Mouse (Mus musculus): ENCODE data around the gene Iqcf1. TPM values are rescaled to one million over a fixed set of nuclear protein-coding genes. Genes with fewer than 3 reads are reported as not detected.

The Iqcf1 gene
- polyA plus RNA-seq, 1 experiment from 2014 or later, result not detected

- Histone ChIP-seq H3K9ac (ENCODE audit: low read depth, low read length) (peak overlapping the region; percentile 82), H3K4me1 (ENCODE audit: control insufficient read depth, insufficient read depth, low read length) (peaks cover 64% of the 10 kb centered on the region), H3K9me3 (ENCODE audit: control insufficient read depth, low read length) (no peaks in the 10 kb centered on the region), H3K36me3 (ENCODE audit: control insufficient read depth, insufficient read depth, low read length) (peaks cover 9% of the 10 kb centered on the region; the same call in 1 of the 2 replicates), H3K27me3 (ENCODE audit: control insufficient read depth, insufficient read depth, low read length) (no peaks in the 10 kb centered on the region), H3K27ac (ENCODE audit: low read depth, low read length) (peak overlapping the region; percentile 90), H3K4me3 (ENCODE audit: low read length) (peak overlapping the region; percentile 82), H3K4me2 (replicated peaks; ENCODE audit: low read depth, low read length) (peak overlapping the region; percentile 96)
- WGBS, result 2% methylated on average over 17 of the region's 17 CpGs
- ATAC-seq (ENCODE audit: low FRiP score, low TSS enrichment), result peak; percentile 25; the same call in 1 of the 2 replicates
Measured at GRCm38 (mm10) chr9:106454888-106455681, 44.7 kb upstream of the Iqcf1 start.

DNA sequence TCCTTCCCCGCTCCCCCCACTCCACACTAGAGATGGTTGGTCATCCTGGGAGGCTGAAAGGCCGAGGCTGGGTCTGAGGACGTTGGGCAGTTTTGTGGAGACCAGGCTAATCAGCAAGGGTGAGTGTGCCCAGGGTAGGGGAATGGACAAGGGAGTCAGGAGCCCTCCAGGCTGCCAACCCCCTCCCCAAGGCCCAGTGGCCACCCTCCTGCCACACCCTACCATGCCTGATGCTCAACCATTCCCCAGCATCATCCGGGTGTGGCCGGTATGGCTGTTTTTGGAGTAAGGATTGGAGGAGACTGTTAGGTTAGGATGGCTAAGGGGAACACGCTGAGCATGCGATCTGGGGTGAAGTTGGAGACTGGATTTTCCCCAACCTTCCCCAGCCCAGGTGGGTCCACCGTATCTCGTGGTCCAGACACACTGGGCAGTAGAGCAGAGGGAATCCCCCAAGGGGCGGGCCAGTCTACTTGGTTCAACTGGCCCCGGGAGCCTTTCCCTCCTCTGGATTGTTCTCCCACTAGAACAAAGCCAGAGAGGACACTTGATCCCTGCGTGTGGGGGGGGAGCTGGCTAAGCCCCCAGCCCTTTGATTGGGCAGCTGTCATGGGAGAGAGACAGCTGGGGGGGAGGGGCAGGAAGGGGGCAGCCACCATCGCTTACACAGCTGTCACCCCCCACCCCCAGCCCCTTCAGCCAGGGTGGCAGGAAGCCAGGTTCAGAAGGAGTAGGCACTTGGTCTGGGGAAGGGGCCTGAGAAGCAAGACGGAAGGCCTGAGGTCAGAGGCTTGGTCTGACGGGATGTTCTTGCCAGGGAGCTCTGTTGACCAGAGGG, 43.2 kb upstream of the Iqcf1 start:
- peak; percentile 13 for ATAC-seq (ENCODE audit: low FRiP score, low TSS enrichment)
- peaks cover 23% of the 10 kb centered on the region for H3K36me3 ChIP-seq (ENCODE audit: control insufficient read depth, insufficient read depth, low read length)

DNA sequence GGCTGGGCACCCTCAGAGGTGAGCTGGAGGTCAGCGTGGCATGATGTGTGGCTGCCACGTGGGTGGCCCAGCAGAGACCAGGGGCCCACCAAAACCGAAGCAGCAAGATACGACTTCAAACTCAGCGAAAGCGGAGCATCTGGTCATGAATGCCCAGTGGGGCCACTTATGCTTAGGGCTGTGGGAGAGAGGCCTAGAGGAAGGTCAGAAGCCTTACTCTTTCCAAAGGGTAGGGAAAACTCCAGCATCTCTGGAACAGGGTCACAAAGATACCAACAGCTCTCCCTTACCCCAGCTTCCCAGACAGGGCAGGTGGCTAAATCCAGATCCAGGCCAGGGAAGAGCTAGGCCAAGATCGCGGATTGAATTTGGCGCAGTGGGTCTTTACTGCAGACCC, 42.6 kb upstream of the Iqcf1 start:
- no peaks in the 10 kb centered on the region for H3K27me3 ChIP-seq (ENCODE audit: control insufficient read depth, insufficient read depth, low read length)
- peak overlapping the region; percentile 90 for H3K27ac ChIP-seq (ENCODE audit: low read depth, low read length)
- no peak overlapping the region for H3K4me3 ChIP-seq (ENCODE audit: low read length)
- ATAC-seq (ENCODE audit: low FRiP score, low TSS enrichment), result no peak
- peaks cover 29% of the 10 kb centered on the region for H3K36me3 ChIP-seq (ENCODE audit: control insufficient read depth, insufficient read depth, low read length)
- H3K9me3 ChIP-seq (ENCODE audit: control insufficient read depth, low read length), result no peaks in the 10 kb centered on the region
- peak overlapping the region; percentile 96; the same call in 1 of the 2 replicates for H3K4me2 ChIP-seq (replicated peaks; ENCODE audit: low read depth, low read length)
- H3K9ac ChIP-seq (ENCODE audit: low read depth, low read length), result peak overlapping the region; percentile 82; the same call in 1 of the 2 replicates
- H3K4me1 ChIP-seq (ENCODE audit: control insufficient read depth, insufficient read depth, low read length), result peaks cover 56% of the 10 kb centered on the region
- WGBS, result 45% methylated on average over 9 of the region's 9 CpGs

More for the DNA sequence above, 43.2 kb upstream of the Iqcf1 start:
- 29% methylated on average over 15 of the region's 15 CpGs for WGBS
- H3K4me2 ChIP-seq (replicated peaks; ENCODE audit: low read depth, low read length), result peak overlapping the region; percentile 96
- peaks cover 60% of the 10 kb centered on the region for H3K4me1 ChIP-seq (ENCODE audit: control insufficient read depth, insufficient read depth, low read length)
- peak overlapping the region; percentile 82 for H3K4me3 ChIP-seq (ENCODE audit: low read length)
- H3K27me3 ChIP-seq (ENCODE audit: control insufficient read depth, insufficient read depth, low read length), result no peaks in the 10 kb centered on the region
- H3K9me3 ChIP-seq (ENCODE audit: control insufficient read depth, low read length), result no peaks in the 10 kb centered on the region
- H3K9ac ChIP-seq (ENCODE audit: low read depth, low read length), result peak overlapping the region; percentile 82
- peak overlapping the region; percentile 90 for H3K27ac ChIP-seq (ENCODE audit: low read depth, low read length)

- no peak overlapping the region for H3K27ac ChIP-seq (ENCODE audit: low read depth, low read length)
- no peak overlapping the region for H3K9ac ChIP-seq (ENCODE audit: low read depth, low read length)
- peaks cover 34% of the 10 kb centered on the region for H3K36me3 ChIP-seq (ENCODE audit: control insufficient read depth, insufficient read depth, low read length)
- WGBS, result 70% methylated on average over 5 of the region's 5 CpGs
- ATAC-seq (ENCODE audit: low FRiP score, low TSS enrichment), result no peak
- no peaks in the 10 kb centered on the region for H3K9me3 ChIP-seq (ENCODE audit: control insufficient read depth, low read length)
- H3K4me3 ChIP-seq (ENCODE audit: low read length), result no peak overlapping the region
- no peak overlapping the region for H3K4me2 ChIP-seq (replicated peaks; ENCODE audit: low read depth, low read length)
- no peaks in the 10 kb centered on the region for H3K27me3 ChIP-seq (ENCODE audit: control insufficient read depth, insufficient read depth, low read length)
- peaks cover 49% of the 10 kb centered on the region for H3K4me1 ChIP-seq (ENCODE audit: control insufficient read depth, insufficient read depth, low read length)
Measured at GRCm38 (mm10) chr9:106457920-106458319, 41.8 kb upstream of the Iqcf1 start.

DNA sequence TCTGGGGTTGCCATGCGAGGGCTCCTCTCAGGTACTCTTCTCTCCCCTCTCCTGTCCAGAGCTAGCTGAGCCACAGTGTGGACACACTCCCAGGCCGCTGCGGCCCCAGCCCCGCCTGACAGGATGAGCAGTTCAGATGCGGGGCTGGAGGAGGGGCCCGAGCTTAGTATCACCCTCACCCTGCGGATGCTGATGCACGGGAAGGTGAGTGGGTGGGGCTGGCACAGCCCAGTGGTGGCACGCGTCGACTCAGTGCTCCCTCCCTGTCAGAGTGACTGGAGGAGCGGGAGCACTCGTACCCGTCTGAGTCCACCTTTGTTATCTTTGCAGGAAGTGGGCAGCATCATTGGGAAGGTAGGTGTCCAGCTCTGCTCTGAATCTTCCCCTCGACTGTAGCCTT, 39.8 kb upstream of the Iqcf1 start:
- peak overlapping the region; percentile 15; the same call in 1 of the 2 replicates for H3K4me2 ChIP-seq (replicated peaks; ENCODE audit: low read depth, low read length)

GRCm38 (mm10) chr9:106460401-106461025, 39.3 kb upstream of the Iqcf1 start:
- Histone ChIP-seq H3K4me3 (ENCODE audit: low read length) (no peak overlapping the region), H3K27ac (ENCODE audit: low read depth, low read length) (peak overlapping the region; percentile 52; the same call in 1 of the 2 replicates), H3K27me3 (ENCODE audit: control insufficient read depth, insufficient read depth, low read length) (no peaks in the 10 kb centered on the region), H3K9me3 (ENCODE audit: control insufficient read depth, low read length) (no peaks in the 10 kb centered on the region), H3K9ac (ENCODE audit: low read depth, low read length) (peak overlapping the region; percentile 28; the same call in 1 of the 2 replicates), H3K4me1 (ENCODE audit: control insufficient read depth, insufficient read depth, low read length) (peaks cover 44% of the 10 kb centered on the region), H3K4me2 (replicated peaks; ENCODE audit: low read depth, low read length) (no peak overlapping the region; the same call in 1 of the 2 replicates), H3K36me3 (ENCODE audit: control insufficient read depth, insufficient read depth, low read length) (peaks cover 43% of the 10 kb centered on the region)
- 0 out of 2 replicates have a peak, but pooled peaks have one; percentile 3 for ATAC-seq (ENCODE audit: low FRiP score, low TSS enrichment)
- 45% methylated on average over 18 of the region's 18 CpGs for WGBS

More for the DNA sequence above, 39.8 kb upstream of the Iqcf1 start:
- Histone ChIP-seq H3K27ac (ENCODE audit: low read depth, low read length) (peak overlapping the region; percentile 52; the same call in 1 of the 2 replicates), H3K4me3 (ENCODE audit: low read length) (no peak overlapping the region), H3K9me3 (ENCODE audit: control insufficient read depth, low read length) (no peaks in the 10 kb centered on the region), H3K36me3 (ENCODE audit: control insufficient read depth, insufficient read depth, low read length) (peaks cover 43% of the 10 kb centered on the region), H3K27me3 (ENCODE audit: control insufficient read depth, insufficient read depth, low read length) (no peaks in the 10 kb centered on the region), H3K9ac (ENCODE audit: low read depth, low read length) (peak overlapping the region; percentile 28; the same call in 1 of the 2 replicates), H3K4me1 (ENCODE audit: control insufficient read depth, insufficient read depth, low read length) (peaks cover 44% of the 10 kb centered on the region)
- WGBS, result 43% methylated on average over 15 of the region's 15 CpGs
- no peak for ATAC-seq (ENCODE audit: low FRiP score, low TSS enrichment)

GRCm38 (mm10) chr9:106461026-106461415, 38.7 kb upstream of the Iqcf1 start:
- no peak for ATAC-seq (ENCODE audit: low FRiP score, low TSS enrichment)
- Histone ChIP-seq H3K4me3 (ENCODE audit: low read length) (no peak overlapping the region), H3K9ac (ENCODE audit: low read depth, low read length) (no peak overlapping the region), H3K27me3 (ENCODE audit: control insufficient read depth, insufficient read depth, low read length) (no peaks in the 10 kb centered on the region), H3K36me3 (ENCODE audit: control insufficient read depth, insufficient read depth, low read length) (peaks cover 43% of the 10 kb centered on the region), H3K27ac (ENCODE audit: low read depth, low read length) (peak overlapping the region; percentile 52; the same call in 1 of the 2 replicates), H3K4me2 (replicated peaks; ENCODE audit: low read depth, low read length) (no peak overlapping the region), H3K9me3 (ENCODE audit: control insufficient read depth, low read length) (no peaks in the 10 kb centered on the region), H3K4me1 (ENCODE audit: control insufficient read depth, insufficient read depth, low read length) (peaks cover 41% of the 10 kb centered on the region)
- 75% methylated on average over 9 of the region's 9 CpGs for WGBS

DNA sequence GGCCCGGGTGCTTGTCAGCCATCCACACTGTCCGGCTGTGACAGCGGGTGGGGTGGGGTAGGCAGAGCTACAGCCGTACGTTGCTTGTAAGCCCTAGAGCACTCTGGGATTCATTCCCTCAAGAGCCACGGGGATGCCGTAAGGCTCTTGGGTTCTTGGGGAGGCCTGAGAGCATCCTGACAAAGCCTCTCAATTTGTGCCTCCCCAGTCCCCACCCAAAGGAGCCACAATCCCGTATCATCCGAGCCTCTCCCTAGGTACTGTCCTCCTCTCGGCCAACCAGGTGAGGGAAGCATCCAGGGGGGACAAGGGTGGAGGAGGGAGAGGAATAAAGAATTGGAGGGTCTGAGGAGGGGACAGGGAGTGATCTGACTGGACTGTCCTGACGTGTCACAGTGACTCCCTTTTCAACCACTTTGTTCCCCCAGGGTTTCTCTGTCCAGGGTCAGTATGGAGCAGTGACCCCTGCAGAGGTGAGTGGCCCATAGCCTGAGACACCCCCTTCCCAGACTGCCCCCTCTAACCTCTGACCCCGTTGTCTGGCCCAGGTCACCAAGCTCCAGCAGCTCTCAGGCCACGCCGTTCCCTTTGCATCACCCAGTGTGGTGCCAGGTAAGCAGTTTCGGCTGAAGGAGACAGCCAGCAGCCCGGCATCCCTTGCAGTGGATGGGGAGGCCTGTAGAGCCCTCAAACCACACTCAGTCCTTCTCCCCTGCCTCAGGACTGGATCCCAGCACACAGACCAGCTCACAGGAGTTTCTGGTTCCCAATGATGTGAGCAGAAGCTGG, 37.9 kb upstream of the Iqcf1 start:
- Histone ChIP-seq H3K4me3 (ENCODE audit: low read length) (no peak overlapping the region), H3K27me3 (ENCODE audit: control insufficient read depth, insufficient read depth, low read length) (no peaks in the 10 kb centered on the region), H3K9ac (ENCODE audit: low read depth, low read length) (no peak overlapping the region), H3K9me3 (ENCODE audit: control insufficient read depth, low read length) (no peaks in the 10 kb centered on the region), H3K4me1 (ENCODE audit: control insufficient read depth, insufficient read depth, low read length) (peaks cover 33% of the 10 kb centered on the region), H3K27ac (ENCODE audit: low read depth, low read length) (no peak overlapping the region), H3K4me2 (replicated peaks; ENCODE audit: low read depth, low read length) (no peak overlapping the region), H3K36me3 (ENCODE audit: control insufficient read depth, insufficient read depth, low read length) (peaks cover 43% of the 10 kb centered on the region)
- WGBS, result 76% methylated on average over 16 of the region's 16 CpGs
- no peak for ATAC-seq (ENCODE audit: low FRiP score, low TSS enrichment)

Measured in kidney, embryonic 14.5 days (tissue).